In genomic region chr11:6471493-6471892, GRCm38 (mm10) we compare ENCODE assay signal across 8 mouse cellular contexts. TPM values are rescaled to one million over a fixed set of nuclear protein-coding genes. Genes with fewer than 3 reads are reported as not detected.
A peak's percentile ranks its signal among the peaks of the same experiment; 100 is the strongest.
DNase-seq lines count a peak whose midpoint lies in the region; ATAC-seq and TF ChIP-seq lines count a peak whose summit lies in the region.
"Had no signal": no experiment of that assay in that cellular context is flagged by ENCODE, and none has a peak within 500 bp of the region (broad histone marks: within the 10 kb centered on the region; RNA-seq: fewer than 3 reads in every experiment).

No protein-coding gene starts in this region.

- no peaks in the 10 kb centered on the region for H3K36me3 ChIP-seq in lung, postnatal 0 days (ENCODE audit: insufficient read depth, low read length)
- H3K36me3 ChIP-seq in forebrain, embryonic 13.5 days (ENCODE audit: poor library complexity, severe bottlenecking), result peaks cover 18% of the 10 kb centered on the region
- H3K36me3 ChIP-seq in limb, embryonic 14.5 days (ENCODE audit: control insufficient read depth, insufficient read depth, low read length), result peaks cover 21% of the 10 kb centered on the region
- H3K36me3 ChIP-seq in stomach, embryonic 15.5 days, result peaks cover 8% of the 10 kb centered on the region

- TF ChIP-seq CTCF in lung, postnatal 0 days (IDR thresholded peaks at IDR 0.05), result no peak

- H3K4me2 ChIP-seq in lung, postnatal 0 days (replicated peaks; ENCODE audit: low read depth, low read length), result peak overlapping the region; percentile 83
- H3K4me2 ChIP-seq in forebrain, embryonic 13.5 days, result peak overlapping the region; percentile 76
- H3K4me2 ChIP-seq in limb, embryonic 14.5 days (replicated peaks; ENCODE audit: low read depth, low read length, severe bottlenecking), result peak overlapping the region; percentile 85
- peak overlapping the region; percentile 60 for H3K4me2 ChIP-seq in stomach, embryonic 15.5 days

- H3K9me3 ChIP-seq in lung, postnatal 0 days (ENCODE audit: low read length), result no peaks in the 10 kb centered on the region
- no peaks in the 10 kb centered on the region for H3K9me3 ChIP-seq in forebrain, embryonic 13.5 days (replicated peaks)
- no peaks in the 10 kb centered on the region for H3K9me3 ChIP-seq in limb, embryonic 14.5 days (ENCODE audit: control insufficient read depth, low read length)
- no peaks in the 10 kb centered on the region for H3K9me3 ChIP-seq in stomach, embryonic 15.5 days

- WGBS in lung, postnatal 0 days, result 0% methylated on average over 1 of the region's 1 CpGs
- 19% methylated on average over 1 of the region's 1 CpGs for WGBS in forebrain, embryonic 13.5 days
- WGBS in limb, embryonic 14.5 days, result 9% methylated on average over 1 of the region's 1 CpGs
- WGBS in stomach, embryonic 15.5 days, result 11% methylated on average over 1 of the region's 1 CpGs

- peaks cover 24% of the 10 kb centered on the region; the same call in 1 of the 2 replicates for H3K4me1 ChIP-seq in lung, postnatal 0 days (ENCODE audit: insufficient read depth, low read depth, low read length)
- H3K4me1 ChIP-seq in forebrain, embryonic 13.5 days, result peaks cover 57% of the 10 kb centered on the region
- H3K4me1 ChIP-seq in limb, embryonic 14.5 days (ENCODE audit: control insufficient read depth, insufficient read depth, low read length), result peaks cover 44% of the 10 kb centered on the region
- H3K4me1 ChIP-seq in stomach, embryonic 15.5 days, result peaks cover 12% of the 10 kb centered on the region; the same call in 1 of the 2 replicates

- no peak for TF ChIP-seq EP300 in lung, postnatal 0 days (IDR thresholded peaks at IDR 0.05)

- no peak overlapping the region for H3K27ac ChIP-seq in lung, postnatal 0 days (ENCODE audit: low read length)
- peak overlapping the region; percentile 72 for H3K27ac ChIP-seq in forebrain, embryonic 13.5 days
- H3K27ac ChIP-seq in limb, embryonic 14.5 days (replicated peaks; ENCODE audit: low read depth, low read length), result no peak overlapping the region
- peak overlapping the region; percentile 71 for H3K27ac ChIP-seq in stomach, embryonic 15.5 days

- no peaks in the 10 kb centered on the region for H3K27me3 ChIP-seq in lung, postnatal 0 days (replicated peaks; ENCODE audit: insufficient read depth, low read length)
- no peaks in the 10 kb centered on the region for H3K27me3 ChIP-seq in forebrain, embryonic 13.5 days
- no peaks in the 10 kb centered on the region for H3K27me3 ChIP-seq in limb, embryonic 14.5 days (ENCODE audit: control insufficient read depth, insufficient read depth, low read length)
- H3K27me3 ChIP-seq in stomach, embryonic 15.5 days (replicated peaks), result no peaks in the 10 kb centered on the region

- 0 out of 2 replicates have a peak overlapping the region, but pooled peaks have one; percentile 86 for H3K4me3 ChIP-seq in lung, postnatal 0 days (ENCODE audit: low read depth, low read length)
- peak overlapping the region; percentile 99 for H3K4me3 ChIP-seq in forebrain, embryonic 13.5 days
- peak overlapping the region; percentile 91 for H3K4me3 ChIP-seq in limb, embryonic 14.5 days (replicated peaks; ENCODE audit: low read length)
- H3K4me3 ChIP-seq in stomach, embryonic 15.5 days (replicated peaks), result peak overlapping the region; percentile 31

- no peak for TF ChIP-seq POLR2A in limb, embryonic 14.5 days (IDR thresholded peaks at IDR 0.05; ENCODE audit: borderline replicate concordance, extremely low read depth, insufficient read depth, insufficient read length)

- DNase-seq in lung, postnatal 0 days (ENCODE audit: low spot score), result peak; percentile 33
- no peak for DNase-seq in lung, postnatal 4 days
- no peak for DNase-seq in limb, embryonic 14.5 days (ENCODE audit: low spot score)
- DNase-seq in thymus, postnatal 10 days (ENCODE audit: low spot score in 2 of 2), result no peak
- DNase-seq in right cerebral cortex, postnatal 14 days, result no peak
- DNase-seq: adrenal gland, postnatal 25 days had no signal

- H3K9ac ChIP-seq in lung, postnatal 0 days (replicated peaks; ENCODE audit: low read depth), result no peak overlapping the region
- peak overlapping the region; percentile 64 for H3K9ac ChIP-seq in forebrain, embryonic 13.5 days
- peak overlapping the region; percentile 43 for H3K9ac ChIP-seq in limb, embryonic 14.5 days (ENCODE audit: low read depth, low read length, severe bottlenecking)
- H3K9ac ChIP-seq in stomach, embryonic 15.5 days, result no peak overlapping the region

- ATAC-seq in lung, postnatal 0 days, result no peak
- no peak for ATAC-seq in forebrain, embryonic 13.5 days
- no peak for ATAC-seq in limb, embryonic 14.5 days (ENCODE audit: low FRiP score, low read depth)
- no peak for ATAC-seq in stomach, embryonic 15.5 days (ENCODE audit: insufficient read depth, low FRiP score, low read depth)

RNA-seq across cellular contexts. Expression of gene Purb, which starts 4.2 kb away (rescaled TPM):
- polyA plus RNA-seq in lung, postnatal 0 days (2015; fragmentation: Nextera tagmentation; extraction: Ambion mirVana), result 21.4 and 25.5 TPM in 2 replicates
- 13.9 and 14.8 TPM in 2 replicates for polyA plus RNA-seq in forebrain, embryonic 13.5 days (2015; fragmentation: Nextera tagmentation; extraction: Ambion mirVana)
- 17.6 and 20.9 TPM in 2 replicates for polyA plus RNA-seq in limb, embryonic 14.5 days (2012; rRNA removed)
- 24.8 and 27.1 TPM in 2 replicates for polyA plus RNA-seq in limb, embryonic 14.5 days (2014; fragmentation: Nextera tagmentation; extraction: Ambion mirVana)
- polyA plus RNA-seq in stomach, embryonic 15.5 days (2015; fragmentation: Nextera tagmentation; extraction: Ambion mirVana), result 28.5 and 28.7 TPM in 2 replicates

RNA-seq across cellular contexts. Expression of gene H2afv, which starts 27.2 kb away (rescaled TPM):
- 259 and 268 TPM in 2 replicates for polyA plus RNA-seq in lung, postnatal 0 days (2015; fragmentation: Nextera tagmentation; extraction: Ambion mirVana)
- polyA plus RNA-seq in forebrain, embryonic 13.5 days (2015; fragmentation: Nextera tagmentation; extraction: Ambion mirVana), result 942 and 1,061 TPM in 2 replicates
- 203 and 273 TPM in 2 replicates for polyA plus RNA-seq in limb, embryonic 14.5 days (2012; rRNA removed)
- 548 and 588 TPM in 2 replicates for polyA plus RNA-seq in limb, embryonic 14.5 days (2014; fragmentation: Nextera tagmentation; extraction: Ambion mirVana)
- 399 and 425 TPM in 2 replicates for polyA plus RNA-seq in stomach, embryonic 15.5 days (2015; fragmentation: Nextera tagmentation; extraction: Ambion mirVana)

RNA-seq across cellular contexts. Expression of gene Myo1g, which starts 49.3 kb away (rescaled TPM):
- 5.7 and 6.2 TPM in 2 replicates for polyA plus RNA-seq in lung, postnatal 0 days (2015; fragmentation: Nextera tagmentation; extraction: Ambion mirVana)
- 0.17 and 0.21 TPM in 2 replicates for polyA plus RNA-seq in forebrain, embryonic 13.5 days (2015; fragmentation: Nextera tagmentation; extraction: Ambion mirVana)
- 3.9 and 5.0 TPM in 2 replicates for polyA plus RNA-seq in limb, embryonic 14.5 days (2012; rRNA removed)
- 3.1 and 3.2 TPM in 2 replicates for polyA plus RNA-seq in limb, embryonic 14.5 days (2014; fragmentation: Nextera tagmentation; extraction: Ambion mirVana)
- 3.5 and 4.3 TPM in 2 replicates for polyA plus RNA-seq in stomach, embryonic 15.5 days (2015; fragmentation: Nextera tagmentation; extraction: Ambion mirVana)

RNA-seq across cellular contexts. Expression of gene Ppia, which starts 56.2 kb away (rescaled TPM):
- 3,011 and 3,180 TPM in 2 replicates for polyA plus RNA-seq in lung, postnatal 0 days (2015; fragmentation: Nextera tagmentation; extraction: Ambion mirVana)
- polyA plus RNA-seq in forebrain, embryonic 13.5 days (2015; fragmentation: Nextera tagmentation; extraction: Ambion mirVana), result 4,373 and 4,619 TPM in 2 replicates
- polyA plus RNA-seq in limb, embryonic 14.5 days (2012; rRNA removed), result 2,776 and 3,384 TPM in 2 replicates
- polyA plus RNA-seq in limb, embryonic 14.5 days (2014; fragmentation: Nextera tagmentation; extraction: Ambion mirVana), result 4,586 and 4,744 TPM in 2 replicates
- polyA plus RNA-seq in stomach, embryonic 15.5 days (2015; fragmentation: Nextera tagmentation; extraction: Ambion mirVana), result 5,074 and 5,744 TPM in 2 replicates

Comparison
In these comparisons a context has a peak if more than half of its experiments do, and no peak if none do; other contexts are left out.
1. H3K27ac ChIP-seq: peak in forebrain, embryonic 13.5 days (single experiment) and stomach, embryonic 15.5 days (single experiment); none in lung, postnatal 0 days (single experiment) and limb, embryonic 14.5 days (single experiment).
2. H3K4me3 ChIP-seq: peak in every context shown above with its lines; median percentile 99 in forebrain, embryonic 13.5 days; 91 in limb, embryonic 14.5 days; 86 in lung, postnatal 0 days; 31 in stomach, embryonic 15.5 days.
3. H3K9ac ChIP-seq: peak in forebrain, embryonic 13.5 days (single experiment) and limb, embryonic 14.5 days (single experiment); none in lung, postnatal 0 days (single experiment) and stomach, embryonic 15.5 days (single experiment).
4. Peak in every context shown above with its lines, with median percentiles within 50 percentile points of each other: H3K4me2 ChIP-seq.